Mouse (Mus musculus) Muller cell, postnatal 12 days (primary cell): ENCODE results near the gene Gon7.
A peak's percentile ranks its signal among the peaks of the same experiment; 100 is the strongest.

ENCODE experiments used
- DNase-seq: peaks from one replicate; pipeline ENCODE4 v3.0.0-alpha.2; 2015; ENCODE audit errors: inconsistent ontology term

Gon7 gene

DNA sequence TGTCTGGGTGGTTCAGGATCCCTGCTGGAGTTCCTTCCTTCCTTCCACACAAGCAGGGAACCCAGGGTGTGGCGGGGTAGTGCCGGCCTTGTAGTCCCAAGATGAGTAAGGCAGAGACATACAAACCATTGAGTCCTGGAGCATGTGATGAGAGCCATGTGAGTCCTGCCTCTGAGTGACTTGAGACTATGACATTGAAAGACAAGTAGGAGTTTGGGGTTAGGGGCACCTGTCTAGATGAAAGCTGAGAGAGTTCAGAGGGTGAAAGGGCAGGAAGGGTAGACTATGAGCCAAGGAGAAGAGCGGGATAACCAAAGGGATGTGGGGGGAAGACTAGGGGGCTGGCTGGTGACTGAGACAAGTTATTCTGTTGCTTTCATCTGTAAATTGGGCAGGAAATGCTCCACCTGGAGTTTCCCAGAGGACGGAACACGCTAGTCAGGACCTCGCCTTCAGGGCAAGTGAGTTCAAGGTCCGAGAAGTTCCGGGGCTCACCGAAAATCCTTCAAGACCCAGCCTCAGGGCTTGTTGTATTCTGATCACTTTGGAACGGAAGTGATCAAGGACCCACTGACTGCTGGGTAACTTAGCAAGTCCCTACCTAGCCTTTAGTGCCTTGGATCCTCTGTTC is 50.7 kb downstream of the Gon7 start:
- no peak for DNase-seq

GRCm38 (mm10) chr12:102705906-102706640 is 51.5 kb downstream of the Gon7 start:
- no peak for DNase-seq

DNA sequence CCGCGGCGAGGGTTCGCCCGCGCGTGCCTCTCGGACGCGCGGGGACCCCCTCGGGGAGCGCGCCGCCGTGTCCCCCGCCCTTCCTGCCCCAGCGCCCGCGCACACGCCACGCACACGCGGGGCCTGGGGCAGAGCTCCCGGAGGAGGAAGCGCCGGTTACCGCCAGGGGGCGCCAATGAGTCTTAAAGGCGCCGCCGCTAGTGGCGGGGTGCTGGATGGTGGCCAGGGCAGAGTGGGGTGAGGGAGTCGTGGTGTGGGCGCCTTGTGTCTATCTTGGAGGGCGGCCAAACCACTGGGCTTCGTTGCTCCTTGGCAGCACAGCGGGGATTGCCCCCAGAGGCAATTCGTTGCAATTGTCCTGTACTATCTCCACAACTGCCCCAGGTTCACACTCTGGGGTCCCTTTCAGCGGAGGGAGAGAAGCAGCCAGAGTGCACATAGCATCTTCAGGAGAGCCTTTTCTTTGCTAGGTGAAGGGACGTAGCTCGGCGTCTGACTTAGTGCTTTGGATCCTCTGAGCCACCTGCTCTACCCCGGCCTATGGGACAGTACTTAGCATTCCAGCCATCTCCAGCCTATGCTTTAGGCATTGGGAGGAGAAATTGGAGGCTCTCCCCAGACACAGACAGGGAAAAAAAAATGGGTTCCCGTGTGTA is 52.3 kb downstream of the Gon7 start:
- peak; percentile 88 for DNase-seq

GRCm38 (mm10) chr12:102704457-102705198 is 53.0 kb downstream of the Gon7 start, which contains the start of gene Itpk1:
Gene Itpk1, minus strand, starts transcription at chr12:102704930.
- DNase-seq: peak; percentile 74

- DNase-seq: no peak
Observed at GRCm38 (mm10) chr12:102703921-102704408, 53.6 kb downstream of the Gon7 start.

GRCm38 (mm10) chr12:102703441-102703840 is 54.2 kb downstream of the Gon7 start:
- DNase-seq: peak; percentile 41
